Comparison of ENCODE assay signal across 18 mouse cellular contexts in genomic region chr4:133460006-133460405, GRCm38 (mm10). TPM values are rescaled to one million over a fixed set of nuclear protein-coding genes. Genes with fewer than 3 reads are reported as not detected.
"Had no signal": no experiment of that assay in that cellular context is flagged by ENCODE, and none has a peak within 500 bp of the region (broad histone marks: within the 10 kb centered on the region; RNA-seq: fewer than 3 reads in every experiment).

No protein-coding gene starts in this region.

- H3K4me2 ChIP-seq: neural tube, embryonic 13.5 days; neural tube, embryonic 15.5 days; stomach, embryonic 15.5 days had no signal

- H3K9ac ChIP-seq: neural tube, embryonic 13.5 days; neural tube, embryonic 15.5 days; stomach, embryonic 15.5 days had no signal

- DNase-seq: retina, postnatal 1 day; right cerebral cortex, adult 18-20 months; right cerebral cortex, postnatal 14 days; right cerebral cortex, postnatal 25 days; right cerebral cortex, postnatal 4 days; spleen, adult 18-20 months; thymus, adult 18-20 months; thymus, adult 2 months; thymus, postnatal 14 days; thymus, postnatal 25 days; thymus, postnatal 36 days; thymus, postnatal 4 days had no signal

- H3K27ac ChIP-seq: neural tube, embryonic 13.5 days; neural tube, embryonic 15.5 days; stomach, embryonic 15.5 days; stomach, postnatal 0 days had no signal

- H3K4me3 ChIP-seq: neural tube, embryonic 13.5 days; neural tube, embryonic 15.5 days; stomach, embryonic 15.5 days had no signal

- H3K36me3 ChIP-seq: neural tube, embryonic 13.5 days; neural tube, embryonic 15.5 days; stomach, embryonic 15.5 days had no signal

- H3K27me3 ChIP-seq: neural tube, embryonic 13.5 days; neural tube, embryonic 15.5 days; stomach, embryonic 15.5 days had no signal

- H3K9me3 ChIP-seq: neural tube, embryonic 13.5 days; neural tube, embryonic 15.5 days; stomach, embryonic 15.5 days had no signal

- H3K4me1 ChIP-seq: neural tube, embryonic 13.5 days; neural tube, embryonic 15.5 days had no signal

RNA-seq across cellular contexts. Expression of gene Tent5b, which starts 19.9 kb away (rescaled TPM):
- polyA plus RNA-seq: neural tube, embryonic 14.5 days had no signal

RNA-seq across cellular contexts. Expression of gene Trnp1, which starts 38.3 kb away (rescaled TPM):
- total RNA-seq: neutrophil, adult 5-6 weeks had no signal

RNA-seq across cellular contexts. Expression of gene Kdf1, which starts 58.8 kb away (rescaled TPM):
- total RNA-seq: neutrophil, adult 5-6 weeks had no signal
